Comparison of ENCODE assay signal across 7 mouse cellular contexts in the genomic region with DNA sequence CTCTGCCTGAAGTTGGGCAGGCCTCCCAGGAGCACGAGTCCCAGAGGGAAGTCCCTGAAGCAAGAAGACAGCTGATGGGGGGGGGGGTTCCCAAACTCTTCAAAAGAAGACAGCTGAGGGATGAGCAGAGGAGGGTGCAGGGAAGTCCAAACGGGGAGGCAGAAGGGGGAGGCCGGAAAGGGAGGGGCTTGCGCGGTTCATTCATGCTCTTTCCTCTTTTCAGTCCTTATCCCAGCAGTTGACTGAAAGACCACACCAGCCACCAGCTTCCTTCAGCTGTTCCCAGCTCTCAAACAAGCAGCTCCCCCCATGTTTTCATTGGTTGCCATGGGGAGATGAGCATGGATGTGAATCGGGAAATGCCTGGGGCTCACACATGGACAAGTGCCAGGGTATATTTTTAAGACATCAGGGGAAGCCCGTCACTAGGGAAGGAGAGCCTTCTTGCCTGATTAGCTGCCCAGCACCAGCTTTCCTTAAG. TPM values are rescaled to one million over a fixed set of nuclear protein-coding genes. Genes with fewer than 3 reads are reported as not detected.
DNase-seq lines count a peak whose midpoint lies in the region; ATAC-seq lines count a peak whose summit lies in the region.

No protein-coding gene starts in this region.

- intact Hi-C loops in heart, postnatal 25 days (cut with DNase I): no loop called here

- peak; percentile 16 for DNase-seq in layer of hippocampus, adult 9-11 months
- no peak for DNase-seq in layer of hippocampus, adult 9-10 months (ENCODE audit: low spot score)
- DNase-seq in adipocyte (ENCODE audit: low spot score): peak; percentile 20
- DNase-seq in heart, postnatal 25 days (ENCODE audit: low spot score): peak; percentile 19
- DNase-seq in ovary, postnatal 14 days (ENCODE audit: low spot score): no peak
- DNase-seq in c-Kit-positive CD71-positive TER-119-positive erythroid progenitor cells, embryonic 14.5 days (ENCODE audit: low spot score): no peak

- ATAC-seq in megakaryocyte progenitor cell, adult 5-6 weeks (replicated peaks; ENCODE audit: poor library complexity): peak; percentile 75

RNA-seq across cellular contexts. Expression of a gene that starts 22.0 kb away (rescaled TPM):
- 10 to 100 TPM in 1 of 2 experiments, 1 to 10 TPM in 1; 9.3 to 11.9 TPM for total RNA-seq in heart, postnatal 25 days (2021)
- total RNA-seq in megakaryocyte progenitor cell, adult 5-6 weeks (2015): not detected in 2 replicates
- 0.37 TPM in 1 of 2 replicates, not detected in the other for total RNA-seq in megakaryocyte progenitor cell, adult 5-6 weeks (2017)

Comparison
In these comparisons a context has a peak if more than half of its experiments do, and no peak if none do; other contexts are left out.
1. DNase-seq: peak in layer of hippocampus, adult 9-11 months (single experiment), adipocyte (single experiment) and heart, postnatal 25 days (single experiment); none in layer of hippocampus, adult 9-10 months (single experiment), ovary, postnatal 14 days (single experiment) and c-Kit-positive CD71-positive TER-119-positive erythroid progenitor cells, embryonic 14.5 days (single experiment).
2. RNA of a gene that starts 22.0 kb away (total RNA-seq): 9.3 to 11.9 TPM in heart, postnatal 25 days; 0.37 TPM in megakaryocyte progenitor cell, adult 5-6 weeks; every median in the first group is over 4 times any median in the second.